In the genomic region with DNA sequence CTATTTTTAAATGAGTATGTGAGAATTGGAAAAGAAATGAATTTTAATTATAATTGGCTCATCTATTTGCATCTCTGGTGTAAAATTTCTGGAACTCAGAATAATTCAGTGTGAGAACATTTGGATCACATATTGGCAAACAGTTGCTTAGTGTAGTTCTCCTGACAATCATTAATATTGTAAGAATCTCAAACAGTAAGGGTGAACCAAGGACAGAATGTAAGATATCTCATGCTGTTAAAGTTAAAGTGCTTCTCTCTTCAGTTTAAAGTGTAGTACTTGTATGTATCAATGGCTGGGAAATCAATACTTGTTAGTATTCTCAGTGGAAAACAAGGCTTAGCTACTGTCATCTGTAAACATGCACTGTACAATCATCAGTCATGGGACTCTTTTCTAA, we compare ENCODE assay signal across 18 mouse cellular contexts.
"Had no signal": no experiment of that assay in that cellular context is flagged by ENCODE, and none has a peak within 500 bp of the region (broad histone marks: within the 10 kb centered on the region; RNA-seq: fewer than 3 reads in every experiment).

No protein-coding gene starts in this region.

- H3K9me3 ChIP-seq: kidney, embryonic 15.5 days; limb, embryonic 10.5 days; limb, embryonic 13.5 days; liver, embryonic 12.5 days; liver, embryonic 15.5 days; lung, embryonic 15.5 days; megakaryocyte, embryonic 14.5 days had no signal

- H3K4me2 ChIP-seq: kidney, embryonic 15.5 days; limb, embryonic 13.5 days; liver, embryonic 12.5 days; liver, embryonic 15.5 days; lung, embryonic 15.5 days had no signal

- H3K4me3 ChIP-seq: kidney, embryonic 15.5 days; limb, embryonic 10.5 days; limb, embryonic 13.5 days; liver, embryonic 12.5 days; liver, embryonic 15.5 days; lung, embryonic 15.5 days; megakaryocyte, embryonic 14.5 days had no signal

- ATAC-seq: liver, embryonic 12.5 days had no signal

- H3K27ac ChIP-seq: kidney, embryonic 15.5 days; limb, embryonic 10.5 days; limb, embryonic 13.5 days; liver, embryonic 12.5 days; liver, embryonic 15.5 days; lung, embryonic 15.5 days had no signal

- DNase-seq: kidney, adult 11 months; kidney, adult 8-10 months; kidney, postnatal 14 days; kidney, postnatal 4 days; liver; lung, adult 18-20 months; lung, postnatal 10 days; lung, postnatal 36 days; thymus, adult 2 months; thymus, postnatal 14 days; thymus, postnatal 4 days had no signal

- H3K4me1 ChIP-seq: kidney, embryonic 15.5 days; limb, embryonic 10.5 days; limb, embryonic 13.5 days; liver, embryonic 12.5 days; liver, embryonic 15.5 days; lung, embryonic 15.5 days; megakaryocyte, embryonic 14.5 days had no signal

- H3K9ac ChIP-seq: kidney, embryonic 15.5 days; limb, embryonic 13.5 days; liver, embryonic 12.5 days; liver, embryonic 15.5 days; lung, embryonic 15.5 days had no signal

- H3K36me3 ChIP-seq: kidney, embryonic 15.5 days; limb, embryonic 10.5 days; limb, embryonic 13.5 days; liver, embryonic 12.5 days; liver, embryonic 15.5 days; lung, embryonic 15.5 days had no signal

- H3K27me3 ChIP-seq: kidney, embryonic 15.5 days; limb, embryonic 13.5 days; liver, embryonic 12.5 days; liver, embryonic 15.5 days; lung, embryonic 15.5 days; megakaryocyte, embryonic 14.5 days had no signal
